Mouse (Mus musculus): ENCODE data around the gene Tmem235.
"Not testable (repeated sequence)": the region's sequence is repeated elsewhere in the genome, so short reads cannot be mapped to it uniquely, and the experiment has no call there.

The Tmem235 gene

DNA sequence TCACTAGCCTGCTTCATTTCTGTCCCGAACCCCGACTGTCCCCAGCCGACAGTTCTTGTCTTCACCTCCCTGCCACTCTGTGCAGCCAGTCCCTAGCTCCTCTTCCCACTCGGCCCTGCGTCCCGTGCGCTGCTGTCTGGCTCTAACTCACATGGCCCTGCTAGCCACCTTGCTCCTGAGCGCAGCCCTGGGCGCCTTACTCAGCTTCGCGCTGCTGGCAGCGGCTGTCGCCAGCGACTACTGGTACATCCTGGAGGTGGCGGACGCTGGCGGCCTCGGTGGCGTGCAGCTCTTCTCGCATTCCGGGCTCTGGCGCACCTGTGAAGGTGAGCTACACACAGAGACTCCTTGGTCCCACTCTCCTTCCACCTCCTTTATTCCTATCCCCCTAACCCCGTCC lies at the start of gene Tmem235:
Gene Tmem235 (plus strand): TSS at position 152 of the 400 bp plus-strand sequence.
- in situ Hi-C loops (cut with MboI) = no loop called here

DNA sequence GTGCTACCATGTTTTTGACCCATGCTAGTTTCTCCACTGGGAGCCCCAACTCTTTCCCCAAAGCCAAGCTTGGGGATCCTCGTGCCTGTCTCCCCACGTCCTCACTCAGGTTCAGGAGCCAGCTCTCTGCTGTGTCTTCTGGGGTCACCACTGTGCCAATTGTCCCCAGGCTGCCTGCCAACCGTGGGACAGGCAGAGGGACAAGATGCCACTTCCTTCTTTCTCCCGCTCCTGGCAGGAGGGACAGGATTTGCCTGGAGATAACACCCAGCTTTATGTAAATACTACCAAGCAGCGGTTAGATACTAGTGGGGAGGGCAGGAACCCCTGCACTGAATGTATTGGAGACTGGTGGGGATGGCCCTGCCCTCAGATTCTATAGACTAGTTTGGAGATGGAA lies 46.7 kb upstream of the Tmem235 start:
- in situ Hi-C loops (cut with MboI) = no loop called here

DNA sequence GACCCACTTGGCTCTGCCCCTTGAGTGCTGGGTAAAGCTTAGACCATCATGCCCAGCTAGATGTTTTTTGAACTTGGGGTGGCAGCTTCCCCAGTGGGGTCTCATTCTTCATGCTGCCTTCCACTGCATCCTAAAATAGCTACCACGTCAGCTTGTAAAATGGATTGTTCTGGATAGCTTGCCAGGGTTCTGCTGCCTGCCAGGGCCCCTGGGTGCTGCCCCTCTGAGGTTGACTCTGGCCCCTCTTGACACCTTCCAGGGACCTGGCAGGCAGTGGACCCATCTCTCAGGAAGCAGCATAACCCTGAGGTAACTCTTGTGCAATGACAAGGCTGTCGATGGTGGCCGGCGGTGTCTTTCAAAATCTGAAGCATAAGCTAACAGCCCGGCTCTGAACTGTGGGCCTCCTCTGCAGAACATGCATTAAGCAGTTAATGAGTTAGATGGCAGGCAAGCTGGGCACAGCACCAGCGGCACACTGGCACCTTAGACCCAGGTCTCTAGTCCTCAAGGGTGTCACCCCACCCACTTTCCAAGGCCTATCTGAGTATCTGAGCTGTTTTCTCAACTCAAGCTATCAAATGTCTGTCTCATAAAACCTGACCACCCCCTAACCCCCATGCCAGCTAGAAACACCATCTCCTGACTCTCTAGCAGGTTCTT lies 45.7 kb upstream of the Tmem235 start:
- in situ Hi-C loops (cut with MboI) = no loop called here

DNA sequence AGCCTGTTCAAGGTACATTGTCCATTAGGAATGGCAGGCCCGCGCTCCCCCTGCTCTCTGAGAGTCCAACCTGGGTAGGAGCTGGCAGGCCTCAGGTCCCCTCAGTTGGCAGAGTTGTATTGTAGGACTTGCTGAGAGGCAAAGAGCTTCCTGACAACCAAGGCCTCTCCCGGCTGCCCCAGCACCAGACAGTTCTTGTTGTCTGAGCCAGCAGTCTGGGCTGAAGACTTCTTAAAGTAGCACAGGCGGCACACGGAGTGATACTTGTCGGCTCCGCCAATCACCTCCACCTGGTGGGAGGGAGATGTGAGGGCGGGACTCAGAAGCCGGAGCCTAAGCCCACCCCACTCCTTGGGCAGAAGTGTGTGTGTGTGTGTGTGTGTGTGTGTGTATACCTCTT lies 44.7 kb upstream of the Tmem235 start:
- in situ Hi-C loops (cut with MboI) = not testable (repeated sequence)

DNA sequence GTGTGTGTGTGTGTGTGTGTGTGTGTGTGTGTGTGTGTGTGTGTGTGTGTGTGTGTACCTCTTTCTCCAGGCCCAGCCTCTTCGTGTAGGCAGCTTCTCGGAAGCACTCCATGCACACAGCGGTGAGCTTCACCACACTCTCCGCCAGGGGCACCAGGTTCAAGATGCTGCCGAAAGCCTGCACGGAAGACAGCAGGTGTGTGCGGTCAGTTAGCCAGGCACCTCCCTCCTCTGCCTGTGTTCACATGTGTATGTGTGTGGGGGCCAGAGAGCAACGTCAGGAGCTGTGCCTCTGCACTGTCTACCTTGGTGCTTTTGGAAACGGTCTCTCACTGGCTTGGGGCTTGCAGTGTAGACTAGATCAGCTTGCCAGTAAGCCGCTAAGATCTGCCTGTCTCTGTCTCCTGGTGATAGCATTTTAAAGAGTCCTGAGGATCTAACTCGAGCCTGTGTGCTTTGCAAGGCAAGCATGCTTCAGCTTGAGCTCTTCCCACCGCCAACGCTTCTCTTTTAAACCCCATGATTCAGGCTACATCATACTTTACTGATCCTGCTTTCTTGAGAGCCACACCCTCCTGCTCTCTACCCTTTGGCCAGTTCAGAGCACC lies 44.1 kb upstream of the Tmem235 start:
- in situ Hi-C loops (cut with MboI) = no loop called here

DNA sequence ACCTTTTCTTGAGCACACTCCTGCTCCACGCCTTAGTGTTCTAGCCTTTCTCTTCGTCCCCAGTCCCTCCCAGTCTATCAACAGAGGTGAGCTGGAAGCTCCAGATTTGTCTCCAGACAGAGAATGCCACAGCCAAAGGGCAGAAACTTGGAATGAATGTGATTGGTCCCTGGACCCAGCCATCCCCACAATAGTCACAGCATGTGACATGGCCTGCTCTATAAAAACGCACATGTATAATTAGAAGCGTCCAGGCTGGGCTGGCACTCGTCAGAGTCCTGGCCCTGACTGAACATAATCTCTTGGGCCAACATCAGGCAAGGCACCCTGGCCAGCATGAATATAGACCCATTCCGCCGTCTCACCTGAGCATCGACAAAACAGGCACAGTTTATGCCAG lies 41.5 kb upstream of the Tmem235 start:
- in situ Hi-C loops (cut with MboI) = no loop called here

DNA sequence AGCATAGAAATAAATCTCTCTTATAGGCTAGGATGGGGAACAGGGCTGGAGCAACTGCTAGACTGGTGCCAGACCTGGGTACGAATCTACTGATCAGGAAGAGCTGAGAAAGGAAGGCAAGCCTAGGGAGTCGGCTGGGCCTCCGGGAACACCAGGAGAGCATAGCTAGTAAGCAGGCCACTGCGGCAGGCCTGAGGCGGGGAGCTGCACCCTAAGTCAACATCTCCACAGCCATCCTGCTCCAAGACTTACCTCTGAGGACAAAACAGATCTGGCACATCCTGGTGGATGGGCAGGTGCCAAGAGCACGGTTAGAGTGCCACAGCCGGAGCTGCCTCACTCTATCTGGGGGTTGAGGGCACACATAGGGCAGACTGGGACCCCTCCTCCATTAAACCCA lies 40.4 kb upstream of the Tmem235 start:
- in situ Hi-C loops (cut with MboI) = loop anchor here (5.0 to 10.0 kb wide), 2 partner anchors 108 to 435 kb away; no protein-coding TSS in a partner anchor

DNA sequence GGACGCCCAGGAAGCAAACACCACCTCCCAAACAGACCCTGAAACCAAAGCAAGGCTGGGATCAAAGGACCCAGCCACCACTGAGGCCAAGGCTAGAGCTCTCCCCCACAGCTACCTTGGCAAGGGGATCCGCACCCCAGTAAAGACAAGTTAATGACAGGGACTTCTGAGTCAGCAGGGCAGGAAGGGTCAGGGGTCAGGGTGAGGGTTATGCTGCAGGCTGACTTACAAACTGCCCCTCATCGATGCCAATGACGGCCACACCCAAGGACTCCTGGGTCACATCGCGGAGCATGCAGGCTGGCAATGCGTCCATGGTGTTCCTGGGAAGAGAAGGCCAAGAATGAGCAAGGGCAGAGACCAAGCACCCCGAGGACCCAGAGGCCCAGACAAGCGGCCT lies 38.7 kb upstream of the Tmem235 start:
- in situ Hi-C loops (cut with MboI) = loop anchor here (5.0 to 10.0 kb wide), 2 partner anchors 110 to 437 kb away; no protein-coding TSS in a partner anchor

DNA sequence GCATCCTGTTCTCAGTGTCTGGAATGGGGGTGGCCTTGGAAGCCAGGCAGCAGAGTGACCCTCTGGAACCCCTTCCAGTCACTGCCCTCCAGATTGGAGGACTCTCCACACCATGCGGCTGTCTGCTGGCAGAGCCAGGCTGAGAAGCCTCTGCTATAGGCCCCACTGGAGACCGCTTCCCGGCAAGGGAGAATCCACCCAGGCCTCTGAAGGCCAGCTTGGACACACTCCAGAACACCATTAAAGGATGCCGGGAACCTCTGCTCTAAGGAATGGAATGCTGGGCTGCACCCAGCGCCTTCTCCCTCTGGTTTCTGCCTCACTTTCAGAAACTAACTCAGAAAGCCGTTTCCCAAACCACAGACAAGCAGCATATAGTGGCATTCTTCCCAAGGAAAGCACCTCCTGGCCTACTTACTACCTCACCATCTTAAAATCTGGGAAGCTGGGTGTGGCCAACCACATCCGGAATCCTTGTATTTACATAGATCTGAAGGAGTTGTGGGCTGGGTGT lies 37.8 kb upstream of the Tmem235 start:
- in situ Hi-C loops (cut with MboI) = loop anchor here (5.0 to 10.0 kb wide), 2 partner anchors 110 to 438 kb away; no protein-coding TSS in a partner anchor

DNA sequence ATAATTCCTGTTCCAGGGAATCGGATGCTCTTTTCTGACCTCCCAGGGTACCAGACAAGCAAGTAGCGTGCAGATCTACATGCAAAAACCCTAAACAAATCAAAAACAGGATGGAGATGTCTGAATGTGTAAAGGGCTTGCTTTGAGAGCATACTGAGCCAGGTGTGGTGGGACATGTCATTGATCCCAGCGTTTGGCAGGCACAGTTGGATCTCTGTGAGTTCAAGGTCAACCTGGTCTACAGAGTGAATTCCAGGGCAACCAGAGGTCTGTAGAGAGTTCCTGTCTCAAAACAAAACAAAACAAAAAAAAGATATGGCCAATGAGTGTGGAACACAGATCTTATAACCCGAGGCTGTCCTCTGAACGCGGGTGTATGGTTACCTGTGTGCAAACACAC lies 37.1 kb upstream of the Tmem235 start:
- in situ Hi-C loops (cut with MboI) = loop anchor here (5.0 to 10.0 kb wide), 2 partner anchors 111 to 439 kb away; no protein-coding TSS in a partner anchor

DNA sequence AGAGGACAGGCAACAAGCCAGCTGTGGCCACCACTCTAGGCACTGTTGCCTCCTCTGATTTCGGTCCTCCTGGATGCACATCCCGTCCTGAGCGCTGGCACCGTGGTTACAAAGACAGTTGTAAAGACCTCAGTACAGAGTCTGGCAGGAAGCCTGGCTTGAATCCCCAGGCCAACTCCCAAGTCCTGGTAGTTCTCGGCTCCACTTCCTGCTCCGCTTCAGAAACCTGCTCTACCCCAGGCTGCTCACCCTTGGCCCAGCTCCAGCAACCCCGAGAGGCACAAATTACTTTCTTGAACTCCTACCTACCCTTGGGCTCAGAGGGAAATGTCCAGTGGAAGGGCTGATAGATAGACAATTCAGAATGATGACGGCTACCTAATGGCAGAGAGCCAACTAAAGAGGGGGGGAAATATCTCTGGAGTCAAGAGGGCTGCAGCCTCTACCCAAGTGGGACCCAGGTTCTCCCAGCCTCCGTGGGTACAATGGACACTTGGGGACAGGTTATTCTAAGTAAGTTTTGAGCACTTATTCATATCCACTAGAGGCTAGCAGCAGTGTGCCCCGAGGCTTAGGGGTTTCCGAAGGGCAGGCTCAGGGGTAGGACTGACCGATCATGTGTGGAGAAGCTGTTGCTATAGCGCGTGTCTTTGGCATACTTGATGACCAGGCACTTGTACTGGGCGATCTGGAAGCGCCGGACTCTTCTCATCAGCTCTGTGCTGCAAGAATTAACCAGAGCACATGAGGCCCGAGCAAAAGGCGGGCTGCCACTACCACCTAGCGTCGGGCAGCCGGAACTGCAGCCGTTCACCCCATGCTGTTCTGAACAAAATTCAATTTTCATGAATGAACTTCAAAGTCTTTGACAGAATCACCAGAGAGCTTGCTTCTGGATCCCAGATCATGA lies 36.2 kb upstream of the Tmem235 start:
- in situ Hi-C loops (cut with MboI) = loop anchor here (5.0 to 10.0 kb wide), 2 partner anchors 112 to 440 kb away; no protein-coding TSS in a partner anchor

DNA sequence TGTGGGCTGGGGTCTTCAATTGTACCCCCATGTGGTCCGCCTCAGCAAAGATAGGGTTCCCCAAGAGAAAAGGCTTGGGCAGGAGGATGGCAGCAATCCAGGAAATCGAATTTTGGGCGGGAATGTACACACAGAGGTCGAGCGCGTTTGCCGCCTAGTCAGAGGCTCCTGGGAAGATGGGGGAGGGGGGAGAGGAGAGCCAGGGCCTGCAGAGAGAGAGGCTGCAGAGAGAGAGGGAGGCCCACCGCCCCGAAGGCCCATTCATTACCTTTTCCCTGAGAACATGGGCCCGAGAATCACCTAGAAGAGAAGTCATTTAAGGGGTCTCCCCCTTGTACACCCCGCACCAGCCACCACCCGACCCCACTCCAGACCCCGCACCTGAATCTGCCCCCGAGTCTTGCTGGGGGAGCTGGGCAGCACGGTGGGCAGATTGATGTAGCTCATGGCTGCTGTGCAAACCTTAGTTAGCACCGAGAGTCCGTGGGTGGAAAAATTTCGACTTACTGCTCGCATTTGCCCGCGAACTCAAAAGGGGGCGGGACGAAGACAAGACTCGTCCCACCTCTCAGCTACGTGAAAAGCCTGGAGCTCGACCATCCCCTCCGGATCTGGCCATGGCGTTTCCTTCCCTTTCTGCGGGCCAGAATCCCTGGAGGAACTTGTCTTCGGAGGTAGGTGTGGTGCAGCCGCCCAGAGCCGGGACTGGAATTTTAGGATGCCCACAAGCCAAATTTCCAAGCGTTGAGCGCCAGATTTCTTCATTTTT lies 35.0 kb upstream of the Tmem235 start, which contains the start of the genes Afmid and Tk1:
Gene Afmid (plus strand): TSS at position 592 of the 769 bp plus-strand sequence.
Gene Tk1 (minus strand): TSS at position 760 of the 769 bp plus-strand sequence.
- in situ Hi-C loops (cut with MboI) = loop anchor here (5.0 to 10.0 kb wide), 2 partner anchors 33 to 441 kb away; no protein-coding TSS in a partner anchor

DNA sequence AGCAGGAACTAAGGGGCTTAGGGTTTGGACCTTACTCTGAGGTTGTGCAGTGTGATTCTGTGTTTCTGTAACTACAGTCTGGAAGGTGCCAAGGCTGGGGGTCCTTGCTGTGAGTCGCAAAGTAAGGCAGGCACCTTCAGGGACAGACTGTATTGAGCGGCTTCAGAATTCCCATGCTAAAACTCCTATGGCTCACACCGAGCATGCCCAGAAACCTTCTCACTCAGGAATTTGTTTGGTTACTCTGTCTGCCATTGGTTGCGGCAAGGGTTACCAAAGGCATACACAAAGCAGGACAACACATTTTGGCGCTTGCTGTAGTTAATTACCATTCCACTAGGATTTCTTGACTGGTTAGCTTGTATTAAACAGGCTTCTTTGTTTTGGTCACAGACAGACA lies 34.4 kb upstream of the Tmem235 start:
- in situ Hi-C loops (cut with MboI) = loop anchor here (5.0 to 10.0 kb wide), 2 partner anchors 34 to 441 kb away; no protein-coding TSS in a partner anchor

DNA sequence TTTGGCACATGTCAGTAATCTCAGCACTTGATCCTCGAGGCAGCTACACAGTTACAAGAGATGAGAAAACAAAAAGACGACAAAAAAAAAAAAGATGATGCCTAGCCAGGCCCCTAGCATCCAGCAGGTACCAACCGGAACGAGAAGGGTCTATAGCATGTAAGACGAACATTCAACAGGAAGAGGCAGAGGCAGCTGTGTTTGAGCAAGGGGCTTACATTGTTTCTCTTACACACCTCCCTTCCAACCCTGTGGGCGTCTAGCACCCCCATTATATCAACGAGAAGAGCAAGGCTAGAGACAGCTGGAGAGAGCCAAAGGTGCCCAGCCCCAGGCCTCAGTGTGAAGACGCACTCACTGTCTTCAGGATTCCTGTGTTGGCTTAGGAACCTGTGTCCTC lies 33.6 kb upstream of the Tmem235 start:
- in situ Hi-C loops (cut with MboI) = loop anchor here (5.0 to 10.0 kb wide), 2 partner anchors 35 to 442 kb away; no protein-coding TSS in a partner anchor

DNA sequence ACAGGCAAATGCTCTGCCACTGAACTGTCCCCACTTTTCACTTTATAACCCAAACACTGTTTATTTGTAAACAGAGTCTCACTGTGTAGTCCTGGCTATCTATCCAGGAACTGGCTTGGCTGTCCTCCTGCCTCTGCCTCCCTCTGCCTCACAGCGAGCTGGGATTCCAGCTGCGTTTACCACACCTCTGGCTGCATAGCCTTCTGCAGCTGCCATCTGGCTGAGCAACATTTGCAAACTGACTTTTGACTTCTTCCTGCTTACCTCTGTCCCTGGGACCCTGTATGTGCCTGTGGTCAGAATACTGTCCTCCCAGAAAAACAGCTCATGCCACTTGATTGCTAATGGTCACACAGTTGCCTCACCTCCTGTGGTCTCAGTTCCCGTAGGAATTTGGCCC lies 33.2 kb upstream of the Tmem235 start:
- in situ Hi-C loops (cut with MboI) = loop anchor here (5.0 to 10.0 kb wide), 2 partner anchors 35 to 443 kb away; no protein-coding TSS in a partner anchor

DNA sequence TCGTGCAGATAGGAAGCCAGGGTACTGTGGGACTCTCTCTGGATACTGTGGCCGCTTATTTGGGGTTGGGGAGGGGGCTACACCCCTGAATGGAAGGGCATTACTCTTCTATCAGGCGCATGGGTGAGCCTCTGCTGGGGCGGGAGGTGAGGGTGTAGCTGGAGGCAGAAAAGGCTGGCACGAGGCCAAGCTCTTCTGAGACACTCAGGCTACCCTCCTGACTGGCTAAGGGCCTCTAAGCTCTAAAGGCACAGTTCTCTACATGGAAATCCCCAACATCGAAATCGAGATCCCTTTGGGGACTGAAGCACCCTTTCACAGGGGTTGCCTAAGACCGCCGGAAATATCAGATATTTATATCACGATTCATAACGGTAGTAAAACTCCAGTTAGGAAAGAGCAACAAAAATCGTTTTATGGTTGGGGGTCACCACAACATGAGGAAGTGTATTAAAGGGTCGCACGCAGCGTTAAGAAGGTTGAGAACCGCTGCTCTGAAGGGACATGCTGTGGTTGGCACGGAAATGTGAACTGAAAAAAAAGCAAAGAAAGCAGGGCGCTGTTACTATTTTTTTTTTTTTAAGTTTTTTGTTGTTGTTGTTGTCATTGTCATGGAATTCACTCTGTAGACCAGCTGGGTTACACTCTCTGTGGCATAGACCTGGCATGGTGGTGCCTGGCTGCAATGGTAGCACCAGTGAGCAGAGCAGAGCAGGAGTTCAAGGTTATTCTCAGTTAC lies 32.2 kb upstream of the Tmem235 start:
- in situ Hi-C loops (cut with MboI) = loop anchor here (5.0 to 10.0 kb wide), 2 partner anchors 36 to 444 kb away; no protein-coding TSS in a partner anchor

DNA sequence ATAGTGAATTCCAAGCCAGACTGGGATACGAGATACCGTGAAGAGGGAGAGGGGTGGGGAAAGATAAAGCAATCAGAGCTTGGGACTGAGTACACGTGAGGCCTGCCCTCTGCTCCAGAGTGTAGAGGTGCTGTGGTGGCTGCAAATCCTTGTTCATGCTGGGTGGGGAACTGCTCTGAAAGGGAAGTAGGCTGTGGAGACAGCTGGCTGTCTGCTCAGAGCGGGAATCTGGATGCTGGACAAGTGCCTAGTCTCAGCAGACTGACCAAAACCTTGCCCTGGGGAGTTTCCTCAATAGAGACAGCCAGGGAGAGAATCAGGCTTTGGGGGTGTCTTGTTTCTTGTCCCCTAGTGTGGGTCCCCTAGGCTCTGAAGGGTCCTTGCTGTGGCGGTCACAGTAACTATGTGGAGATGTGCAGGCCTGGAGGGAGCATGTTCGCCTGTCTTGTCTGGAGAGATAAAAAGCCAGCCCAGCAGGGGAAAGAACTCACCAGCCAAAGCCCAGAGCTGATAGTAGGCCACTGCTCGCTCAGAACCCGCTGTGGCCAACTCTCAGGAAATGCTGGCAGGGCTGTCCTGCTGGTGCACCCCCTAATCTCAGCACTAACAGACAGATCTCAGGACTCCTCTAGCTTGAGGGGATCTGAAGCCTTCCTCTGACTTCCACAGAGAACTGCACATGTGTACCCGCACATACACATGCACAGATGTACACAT lies 31.5 kb upstream of the Tmem235 start:
- in situ Hi-C loops (cut with MboI) = loop anchor here (5.0 to 10.0 kb wide), 2 partner anchors 37 to 444 kb away; no protein-coding TSS in a partner anchor

DNA sequence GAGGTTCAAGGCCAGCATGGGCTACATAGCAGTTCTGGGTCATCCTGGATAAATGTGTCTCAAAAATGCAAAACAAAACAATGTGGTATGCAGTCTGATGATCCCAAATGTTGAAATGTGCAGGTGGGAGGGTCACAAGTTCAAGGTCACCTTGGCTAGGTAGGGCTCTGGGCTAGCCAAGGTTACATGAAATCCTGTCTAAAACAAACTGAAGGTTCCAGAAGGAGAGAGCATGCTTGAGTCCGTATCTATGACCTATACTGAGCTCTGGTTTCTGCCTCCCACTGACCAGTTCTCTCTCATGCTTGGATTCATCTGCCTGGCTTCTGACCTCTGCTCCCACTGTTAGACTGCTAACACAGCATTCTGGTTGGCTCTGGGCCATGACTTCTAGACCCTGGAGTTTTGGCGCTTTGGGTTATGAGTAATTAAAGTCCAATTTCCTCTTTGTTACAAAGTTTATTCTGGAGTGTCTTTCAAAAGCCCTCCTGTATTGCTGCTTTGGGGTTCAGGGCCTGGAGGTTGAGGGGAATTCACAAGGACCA lies 30.8 kb upstream of the Tmem235 start:
- in situ Hi-C loops (cut with MboI) = loop anchor here (5.0 to 10.0 kb wide), 2 partner anchors 37 to 445 kb away; no protein-coding TSS in a partner anchor

DNA sequence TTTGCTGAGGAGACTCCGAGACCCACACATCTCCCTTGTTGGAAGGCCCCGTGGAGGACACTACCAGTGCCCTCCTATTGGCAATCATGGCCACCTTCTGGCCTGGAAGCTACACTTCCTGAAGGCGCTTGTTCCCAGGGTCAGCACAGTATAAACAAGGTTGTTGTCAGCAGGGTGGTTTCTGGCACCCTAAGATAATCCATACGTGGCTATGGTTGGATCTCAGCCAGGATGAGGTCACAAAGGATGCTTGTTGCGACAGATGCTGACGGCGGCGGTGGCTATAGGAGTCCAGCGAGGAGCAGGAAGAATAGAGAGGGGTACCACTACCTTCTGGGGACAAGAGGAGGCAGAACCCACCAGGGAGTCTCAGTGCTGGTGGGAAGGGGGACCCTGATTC lies 30.2 kb upstream of the Tmem235 start:
- in situ Hi-C loops (cut with MboI) = no loop called here
